Mouse (Mus musculus) midbrain, embryonic 11.5 days (tissue): ENCODE results near the gene Aipl1. TPM values are rescaled to one million over a fixed set of nuclear protein-coding genes. Genes with fewer than 3 reads are reported as not detected.

Experiments used
- ATAC-seq: fragments of 200-750 bp; cut with Nextera tagmentation; 2 replicates; pipeline ENCODE4 v1.8.0; 2017; ENCODE audit warnings: moderate TSS enrichment, moderate library complexity; ENCODE audit not compliant: low FRiP score
- DNase-seq: peaks from one replicate; pipeline ENCODE4 v3.0.0; 2015; ENCODE audit warnings: low spot score; ENCODE audit errors: missing footprints
- H3K27ac ChIP-seq: fragments of 300-500 bp; sonication (generic); 2 replicates; pipeline ENCODE4 v1.5.1; 2014; ENCODE audit warnings: low read depth, low read length
- H3K27me3 ChIP-seq: fragments of 300-500 bp; sonication (generic); 2 replicates; pipeline ENCODE4 v1.6.1; 2014; ENCODE audit warnings: mild to moderate bottlenecking, low read length, moderate library complexity, mixed read lengths; ENCODE audit not compliant: control insufficient read depth, insufficient read depth
- H3K36me3 ChIP-seq: fragments of 300-500 bp; sonication (generic); 2 replicates; pipeline ENCODE4 v1.6.1; 2014; ENCODE audit warnings: mild to moderate bottlenecking, low read length, moderate library complexity, mixed read lengths; ENCODE audit not compliant: control insufficient read depth, insufficient read depth
- H3K4me1 ChIP-seq: fragments of 300-500 bp; sonication (generic); 2 replicates; pipeline ENCODE4 v1.6.1; 2014; ENCODE audit warnings: low read length; ENCODE audit not compliant: control insufficient read depth, insufficient read depth
- H3K4me2 ChIP-seq: fragments of 300-500 bp; sonication (generic); 2 replicates; pipeline ENCODE4 v1.6.1; 2014; ENCODE audit warnings: mild to moderate bottlenecking, moderate library complexity
- H3K4me3 ChIP-seq: fragments of 300-500 bp; sonication (generic); 2 replicates; pipeline ENCODE4 v1.5.1; 2014; ENCODE audit warnings: low read depth, low read length
- H3K9ac ChIP-seq: fragments of 300-500 bp; sonication (generic); 2 replicates; pipeline ENCODE4 v1.6.1; 2014; ENCODE audit warnings: low read length
- H3K9me3 ChIP-seq: fragments of 300-500 bp; sonication (generic); 2 replicates; pipeline ENCODE4 v1.6.1; 2016; ENCODE audit warnings: low read length; ENCODE audit not compliant: control insufficient read depth
- WGBS: fragments of 180-500 bp; shearing (Covaris S2); extraction: QIAGEN DNeasy Blood & Tissue Kit; methylation state at CpG from one replicate; pipeline ENCODE4 v1.1.7; 2014; 5-methylcytosine and 5-hydroxymethylcytosine counted together
- polyA plus RNA-seq: library from polyadenylated mRNA; unstranded; fragments of >200 nt; fragmentation: Nextera tagmentation; extraction: Ambion mirVana; gene quantifications from 2 replicates; pipeline ENCODE4 v1.2.1, GENCODE M21; 2014

Gene Aipl1
- polyA plus RNA-seq, 1 experiment from 2014 or later: 0.44 TPM

GRCm38 (mm10) chr11:72055176-72055575, 17.9 kb upstream of the Aipl1 start:
- 52% methylated on average over 2 of the region's 2 CpGs for WGBS

GRCm38 (mm10) chr11:72052636-72053035, 15.3 kb upstream of the Aipl1 start:
- ATAC-seq: peak; percentile 40; the same call in 1 of the 2 replicates
- 14% methylated on average over 5 of the region's 5 CpGs for WGBS

More at GRCm38 (mm10) chr11:72055176-72055575, 17.9 kb upstream of the Aipl1 start:
- Histone ChIP-seq H3K27ac (no peak overlapping the region), H3K27me3 (peaks cover 14% of the 10 kb centered on the region), H3K4me3 (no peak overlapping the region), H3K4me2 (no peak overlapping the region), H3K36me3 (no peaks in the 10 kb centered on the region), H3K9me3 (no peaks in the 10 kb centered on the region), H3K4me1 (peaks cover 7% of the 10 kb centered on the region; the same call in 1 of the 2 replicates), H3K9ac (no peak overlapping the region)
- no peak for ATAC-seq
- no peak for DNase-seq

GRCm38 (mm10) chr11:72052221-72052620, 14.9 kb upstream of the Aipl1 start:
- Histone ChIP-seq H3K4me1 (peaks cover 7% of the 10 kb centered on the region; the same call in 1 of the 2 replicates), H3K36me3 (no peaks in the 10 kb centered on the region), H3K27ac (no peak overlapping the region), H3K9me3 (no peaks in the 10 kb centered on the region), H3K9ac (no peak overlapping the region), H3K4me3 (no peak overlapping the region), H3K4me2 (no peak overlapping the region), H3K27me3 (peaks cover 17% of the 10 kb centered on the region)
- whole genome bisulfite sequencing: 70% methylated on average over 3 of the region's 3 CpGs
- DNase-seq: no peak
- ATAC-seq: no peak

More at GRCm38 (mm10) chr11:72052636-72053035, 15.3 kb upstream of the Aipl1 start:
- Histone ChIP-seq H3K4me3 (no peak overlapping the region), H3K9ac (no peak overlapping the region), H3K36me3 (no peaks in the 10 kb centered on the region), H3K27ac (no peak overlapping the region), H3K27me3 (peaks cover 17% of the 10 kb centered on the region), H3K4me1 (peaks cover 7% of the 10 kb centered on the region; the same call in 1 of the 2 replicates), H3K9me3 (no peaks in the 10 kb centered on the region), H3K4me2 (no peak overlapping the region)
- DNase-seq: peak; percentile 94

GRCm38 (mm10) chr11:72050895-72051858, 13.9 kb upstream of the Aipl1 start:
- ATAC-seq (peak; percentile 61; the same call in 1 of the 2 replicates), DNase-seq (peak; percentile 93)
- H3K27me3 ChIP-seq: peaks cover 17% of the 10 kb centered on the region
- H3K4me1 ChIP-seq: peaks cover 7% of the 10 kb centered on the region; the same call in 1 of the 2 replicates
- peak overlapping the region; percentile 69 for H3K4me2 ChIP-seq
- H3K9ac ChIP-seq: peak overlapping the region; percentile 60
- H3K27ac ChIP-seq: no peak overlapping the region
- 3% methylated on average over 44 of the region's 45 CpGs for WGBS
- peaks cover 6% of the 10 kb centered on the region; the same call in 1 of the 2 replicates for H3K36me3 ChIP-seq
- H3K4me3 ChIP-seq: peak overlapping the region; percentile 38
- no peaks in the 10 kb centered on the region for H3K9me3 ChIP-seq

GRCm38 (mm10) chr11:72050168-72050894, 13.0 kb upstream of the Aipl1 start:
- Histone ChIP-seq H3K4me2 (peak overlapping the region; percentile 69), H3K9me3 (no peaks in the 10 kb centered on the region), H3K9ac (peak overlapping the region; percentile 60), H3K4me3 (peak overlapping the region; percentile 38), H3K27ac (no peak overlapping the region), H3K4me1 (peaks cover 7% of the 10 kb centered on the region; the same call in 1 of the 2 replicates), H3K36me3 (peaks cover 10% of the 10 kb centered on the region; the same call in 1 of the 2 replicates), H3K27me3 (peaks cover 17% of the 10 kb centered on the region)
- WGBS: 24% methylated on average over 14 of the region's 14 CpGs
- DNase-seq (peak; percentile 88), ATAC-seq (peak; percentile 28; the same call in 1 of the 2 replicates)

- ATAC-seq: no peak
- Histone ChIP-seq H3K27me3 (peaks cover 17% of the 10 kb centered on the region), H3K9me3 (no peaks in the 10 kb centered on the region), H3K27ac (no peak overlapping the region), H3K4me1 (peaks cover 11% of the 10 kb centered on the region; the same call in 1 of the 2 replicates), H3K4me3 (no peak overlapping the region), H3K9ac (no peak overlapping the region), H3K36me3 (peaks cover 15% of the 10 kb centered on the region; the same call in 1 of the 2 replicates), H3K4me2 (no peak overlapping the region)
- WGBS: 74% methylated on average over 8 of the region's 8 CpGs
- DNase-seq: no peak
Observed at GRCm38 (mm10) chr11:72049171-72049759, 12.0 kb upstream of the Aipl1 start.

GRCm38 (mm10) chr11:72048730-72049129, 11.4 kb upstream of the Aipl1 start:
- Histone ChIP-seq H3K4me2 (no peak overlapping the region), H3K4me3 (no peak overlapping the region), H3K36me3 (peaks cover 15% of the 10 kb centered on the region; the same call in 1 of the 2 replicates), H3K9ac (no peak overlapping the region), H3K4me1 (peaks cover 16% of the 10 kb centered on the region), H3K27me3 (peaks cover 17% of the 10 kb centered on the region), H3K27ac (no peak overlapping the region), H3K9me3 (no peaks in the 10 kb centered on the region)
- DNase-seq (no peak), ATAC-seq (no peak)
- WGBS: 56% methylated on average over 6 of the region's 6 CpGs

GRCm38 (mm10) chr11:72044231-72044630, 6.9 kb upstream of the Aipl1 start:
- no peak overlapping the region for H3K4me3 ChIP-seq

More at GRCm38 (mm10) chr11:72044231-72044630, 6.9 kb upstream of the Aipl1 start:
- no peaks in the 10 kb centered on the region for H3K27me3 ChIP-seq
- H3K9me3 ChIP-seq: no peaks in the 10 kb centered on the region
- WGBS: 92% methylated on average over 3 of the region's 3 CpGs
- DNase-seq (no peak), ATAC-seq (no peak)
- H3K27ac ChIP-seq: no peak overlapping the region
- H3K36me3 ChIP-seq: peaks cover 15% of the 10 kb centered on the region; the same call in 1 of the 2 replicates
- H3K9ac ChIP-seq: no peak overlapping the region
- peaks cover 38% of the 10 kb centered on the region for H3K4me1 ChIP-seq
- peak overlapping the region; percentile 87 for H3K4me2 ChIP-seq
